Mouse (Mus musculus) adipocyte (in vitro differentiated cells): ENCODE measurements around the gene Col5a3.
"Not testable (repeated sequence)": the region's sequence is repeated elsewhere in the genome, so short reads cannot be mapped to it uniquely, and the experiment has no call there.

Experiments used
- DNase-seq: peaks from one replicate; pipeline ENCODE4 v3.0.0-alpha.2; 2016; ENCODE audit warnings: low spot score

Col5a3 gene

DNA sequence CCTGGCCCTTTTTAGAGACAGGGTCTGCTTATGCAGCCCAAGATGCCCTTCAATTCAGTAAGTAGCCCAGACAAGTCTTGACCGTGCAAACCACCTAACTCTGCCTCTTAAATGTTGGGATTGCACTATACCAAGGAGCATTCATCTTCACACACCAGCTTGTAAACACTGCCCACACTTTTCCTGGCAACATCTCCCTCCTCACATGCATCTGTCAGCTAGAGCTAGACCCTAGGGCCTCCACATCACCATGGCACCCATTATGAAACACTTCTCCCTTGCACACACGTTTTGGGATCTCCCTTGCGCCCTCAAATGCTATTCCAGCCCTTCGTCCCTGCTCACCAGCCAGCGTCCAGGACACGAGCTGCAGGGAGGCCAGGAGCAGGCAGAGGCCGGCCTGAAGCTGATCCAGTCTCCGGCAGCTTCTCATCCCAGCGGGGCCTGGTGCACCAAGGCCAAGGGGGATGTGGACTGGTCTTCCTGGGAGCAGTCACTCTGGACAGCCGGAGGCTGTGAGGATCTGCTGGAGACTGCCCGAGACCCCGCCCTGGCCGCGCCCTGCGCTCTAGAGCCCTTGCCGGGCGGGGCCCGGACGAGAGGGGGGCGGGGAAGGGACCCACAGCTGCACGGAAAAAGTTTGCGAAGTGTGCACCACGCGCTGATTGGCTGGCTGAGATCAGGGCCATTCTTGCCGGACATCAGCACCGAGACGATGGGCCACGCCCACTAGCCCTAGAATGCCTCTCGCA is at the start of gene Col5a3:
TSS of gene Col5a3 (minus strand) at position 547 of the 752 bp plus-strand sequence.
- peak; percentile 55 for DNase-seq

DNA sequence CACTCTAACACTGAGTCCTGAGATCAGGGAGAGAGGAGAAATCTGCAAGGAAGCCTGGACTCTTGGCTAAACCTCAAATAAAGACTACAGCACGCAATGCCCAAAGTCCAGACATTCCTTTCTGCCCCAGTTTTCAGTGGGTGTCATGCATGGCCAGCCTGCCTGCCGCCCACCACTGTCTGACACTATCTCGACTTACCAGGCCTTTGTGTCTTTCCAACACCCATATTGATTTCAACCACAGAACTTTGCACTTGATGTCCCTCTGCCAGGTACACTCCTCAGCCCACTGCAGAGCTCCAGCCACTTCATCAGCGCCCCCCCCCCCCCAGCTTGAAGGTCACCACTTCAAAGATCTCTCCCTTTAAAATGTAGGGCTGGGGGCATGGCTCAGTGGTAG is 47.4 kb upstream of the Col5a3 start:
- no peak for DNase-seq

DNA sequence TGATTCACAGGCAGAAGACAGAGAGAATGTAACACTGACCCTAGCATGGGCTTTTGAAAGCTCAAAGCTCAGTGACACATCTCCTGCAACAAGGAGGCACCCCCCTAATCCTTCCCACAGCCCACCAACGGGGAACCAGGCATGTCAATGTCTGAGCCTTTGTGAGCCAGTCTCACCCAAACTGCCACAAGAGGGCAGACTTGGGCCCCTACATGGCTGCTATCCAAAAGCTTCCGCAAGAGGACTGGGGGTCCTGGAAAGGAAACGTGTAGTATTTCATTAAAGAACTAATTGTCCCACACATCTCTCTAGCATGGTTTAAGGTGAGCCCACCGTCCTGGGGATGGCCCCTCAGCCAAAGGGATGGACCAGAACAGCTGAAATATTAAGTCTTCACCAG is 47.0 kb upstream of the Col5a3 start:
- no peak for DNase-seq

DNA sequence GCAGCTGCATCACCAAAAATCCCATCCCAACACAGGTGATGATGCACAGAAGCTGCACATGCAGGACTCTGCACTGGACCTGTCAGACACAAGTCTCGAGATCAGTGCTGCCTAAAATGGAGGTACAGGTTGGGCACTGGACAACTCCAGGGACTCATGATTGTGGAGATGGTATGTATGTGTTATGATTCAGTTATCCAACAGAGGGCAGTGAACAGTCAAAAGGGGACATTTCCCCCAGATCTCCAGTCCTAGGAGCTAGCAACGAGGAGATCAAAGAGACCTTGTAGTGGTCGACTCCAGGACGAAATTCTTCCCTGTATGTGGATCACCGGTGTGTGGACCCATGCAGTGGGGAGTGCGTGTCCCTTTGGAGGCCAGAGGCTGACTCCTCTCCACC is 45.1 kb upstream of the Col5a3 start:
- DNase-seq = no peak

DNA sequence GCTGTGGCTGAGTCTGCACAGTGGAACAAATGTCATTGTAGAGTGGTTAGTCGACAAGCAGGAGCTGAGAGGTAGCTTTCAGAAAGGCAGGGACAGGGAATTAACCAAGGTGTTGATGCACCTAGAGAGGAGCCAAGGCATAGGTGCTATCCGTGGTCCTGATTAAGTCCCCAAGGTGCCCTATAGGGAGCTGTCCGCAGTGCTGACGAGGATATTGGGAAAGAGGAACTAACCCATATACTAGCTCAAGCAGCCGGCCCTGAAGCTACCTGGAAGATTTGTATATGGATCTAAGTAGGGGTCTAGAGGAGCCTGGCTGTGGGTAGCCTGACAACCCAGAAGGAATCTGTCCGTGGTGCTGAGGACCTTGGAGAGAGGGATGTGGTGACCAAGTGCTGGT is 42.3 kb upstream of the Col5a3 start:
- DNase-seq = peak; percentile 78

DNA sequence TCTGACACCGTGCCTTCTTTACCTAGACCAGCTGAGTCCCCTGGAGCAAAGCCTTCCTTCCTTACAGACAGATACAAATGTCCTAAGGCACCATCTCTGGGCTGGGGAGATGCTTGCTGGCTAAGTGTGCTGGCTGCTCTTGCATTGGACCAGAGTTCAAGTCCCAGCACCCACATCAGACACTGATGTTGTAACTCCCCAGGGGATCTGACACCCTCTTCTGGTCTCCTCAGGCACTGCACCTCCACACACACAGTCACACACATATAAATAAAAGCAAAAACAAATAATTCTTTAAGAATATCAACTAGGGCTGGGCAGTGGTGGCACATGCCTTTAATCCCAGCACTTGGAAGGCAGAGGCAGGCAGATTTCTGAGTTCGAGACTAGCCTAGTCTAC is 35.3 kb upstream of the Col5a3 start:
- DNase-seq = no peak

DNA sequence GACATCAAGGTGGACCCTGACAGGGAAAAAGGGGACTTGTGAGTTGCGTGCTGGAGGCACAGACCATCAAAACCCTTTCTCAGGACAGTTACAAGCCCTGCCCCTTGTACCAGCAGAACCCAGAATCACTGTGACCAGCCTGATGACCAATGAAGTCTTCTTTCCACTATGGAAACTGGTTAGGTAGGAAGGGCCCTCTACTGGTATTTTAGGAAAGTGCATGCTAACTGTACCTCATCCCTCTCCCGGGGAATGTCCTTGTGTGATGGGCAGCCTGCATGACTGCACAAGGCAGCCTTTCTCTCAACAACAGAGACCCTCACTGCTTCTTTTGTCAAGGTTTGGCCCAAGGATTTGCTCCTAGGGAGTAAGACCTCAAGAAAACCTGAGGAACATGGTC is 27.8 kb upstream of the Col5a3 start:
- DNase-seq = peak; percentile 67

DNA sequence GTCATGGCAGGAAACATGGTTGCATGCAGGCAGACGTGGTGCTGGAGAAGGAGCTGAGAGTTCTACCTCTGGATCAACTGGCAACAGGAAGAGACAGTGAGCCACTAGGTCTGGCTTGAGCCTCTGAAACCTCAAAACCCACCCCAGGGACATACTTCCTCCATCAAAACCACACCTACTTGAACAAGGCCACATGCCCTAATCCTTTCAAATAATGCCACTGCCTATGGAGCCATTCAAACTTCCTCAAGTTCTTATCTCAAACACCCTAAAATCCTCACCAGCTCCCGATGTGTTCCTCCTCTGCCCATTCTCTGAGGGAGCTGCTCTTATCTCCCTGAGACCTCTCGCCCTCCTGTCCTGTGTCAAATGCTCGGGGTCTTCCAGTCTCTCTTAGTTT is 27.3 kb upstream of the Col5a3 start:
- no peak for DNase-seq

DNA sequence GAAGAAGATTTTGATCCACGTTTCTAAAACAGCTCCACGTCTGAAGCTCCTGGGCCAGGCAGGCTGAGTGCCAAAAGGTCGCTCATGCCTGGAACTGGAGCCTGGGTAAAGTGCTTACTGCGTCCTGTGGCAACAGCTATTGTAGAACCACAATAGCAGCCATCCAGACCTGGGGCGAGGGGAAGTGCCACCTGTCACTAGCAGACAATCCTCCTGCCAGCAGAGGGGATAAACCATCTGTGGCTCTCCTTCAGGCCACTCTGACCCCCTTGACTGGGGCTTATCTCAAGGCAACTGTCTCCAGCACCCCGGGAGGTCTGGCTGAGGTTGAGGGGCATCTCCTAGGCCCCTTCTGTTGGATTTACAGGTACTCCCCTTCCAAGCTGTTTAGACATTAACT is 24.1 kb upstream of the Col5a3 start:
- no peak for DNase-seq

DNA sequence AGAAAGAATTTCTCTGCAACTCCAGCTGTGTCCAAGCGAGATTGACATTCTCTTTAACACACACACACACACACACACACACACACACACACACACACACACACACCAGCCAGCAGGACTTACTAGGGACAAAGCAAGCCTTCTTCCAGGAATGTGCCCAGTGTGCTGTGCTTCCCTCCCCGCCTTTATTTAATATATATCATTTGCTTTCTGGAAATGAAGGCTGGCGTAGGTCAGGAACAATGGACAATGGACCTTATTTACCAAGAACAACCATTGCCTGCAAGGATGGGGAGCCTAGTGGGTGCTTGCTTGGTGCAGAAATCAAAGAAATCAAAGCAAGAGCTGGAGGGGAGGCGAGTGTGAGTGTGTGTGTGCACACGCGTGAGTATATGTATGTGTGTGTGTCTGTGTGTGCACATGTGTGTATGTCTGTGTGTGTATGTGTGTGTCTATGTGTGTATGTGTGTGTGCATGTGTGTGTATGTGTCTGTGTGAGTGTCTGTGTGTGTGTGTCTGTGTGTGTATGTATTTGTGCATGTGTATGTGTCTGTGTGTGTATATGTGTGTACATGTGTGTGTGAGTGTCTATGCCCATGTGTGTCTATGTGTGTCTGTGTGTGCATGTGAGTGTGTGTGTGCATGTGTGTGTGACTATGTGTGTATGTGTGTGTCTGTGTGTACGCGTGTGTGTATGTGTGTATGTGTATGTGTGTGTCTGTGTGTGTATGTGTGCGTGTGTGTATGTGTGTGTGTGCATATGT is 22.5 kb upstream of the Col5a3 start:
- DNase-seq = no peak

DNA sequence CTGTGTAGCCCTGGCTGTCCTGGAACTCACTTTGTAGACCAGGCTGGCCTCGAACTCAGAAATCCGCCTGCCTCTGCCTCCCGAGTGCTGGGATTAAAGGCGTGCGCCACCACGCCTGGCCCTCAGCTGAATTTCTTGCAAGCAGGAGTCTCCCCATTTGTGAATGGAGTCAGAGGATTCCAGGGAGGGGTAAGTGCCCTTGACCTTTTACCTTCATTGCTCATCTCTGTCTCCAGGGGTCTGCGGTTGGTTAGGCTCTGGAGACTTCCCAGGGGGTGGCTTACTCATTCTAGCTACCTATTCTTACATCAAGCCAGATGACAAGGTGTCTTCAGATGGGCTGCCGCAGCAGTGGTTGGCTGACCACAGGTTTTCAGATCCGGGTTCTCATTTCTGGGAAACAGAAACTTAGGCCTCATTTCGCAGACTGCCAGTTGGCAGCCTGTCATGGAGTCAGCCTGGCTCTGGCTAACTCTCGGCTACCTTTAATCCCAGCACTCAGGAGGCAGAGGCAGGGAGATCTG is 20.6 kb upstream of the Col5a3 start:
- DNase-seq = not testable (repeated sequence)

DNA sequence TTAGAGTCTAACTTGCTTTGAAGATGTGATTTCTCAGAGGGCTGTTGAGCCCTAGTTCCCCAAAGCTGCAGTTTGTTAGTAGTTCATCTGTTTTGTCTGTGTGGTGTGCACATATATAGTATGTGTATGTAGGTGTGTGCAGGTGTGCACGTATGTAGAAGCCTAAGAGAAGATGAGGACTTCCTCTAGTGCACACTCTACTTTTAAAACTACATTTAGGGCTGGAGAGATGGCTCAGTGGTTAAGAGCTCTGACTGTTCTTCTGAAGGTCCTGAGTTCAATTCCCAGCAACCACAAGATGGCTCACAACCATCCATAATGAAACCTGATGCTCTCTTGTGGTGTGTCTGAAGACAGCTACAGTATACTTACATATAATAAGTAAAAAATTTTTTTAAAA is 20.0 kb upstream of the Col5a3 start:
- no peak for DNase-seq

DNA sequence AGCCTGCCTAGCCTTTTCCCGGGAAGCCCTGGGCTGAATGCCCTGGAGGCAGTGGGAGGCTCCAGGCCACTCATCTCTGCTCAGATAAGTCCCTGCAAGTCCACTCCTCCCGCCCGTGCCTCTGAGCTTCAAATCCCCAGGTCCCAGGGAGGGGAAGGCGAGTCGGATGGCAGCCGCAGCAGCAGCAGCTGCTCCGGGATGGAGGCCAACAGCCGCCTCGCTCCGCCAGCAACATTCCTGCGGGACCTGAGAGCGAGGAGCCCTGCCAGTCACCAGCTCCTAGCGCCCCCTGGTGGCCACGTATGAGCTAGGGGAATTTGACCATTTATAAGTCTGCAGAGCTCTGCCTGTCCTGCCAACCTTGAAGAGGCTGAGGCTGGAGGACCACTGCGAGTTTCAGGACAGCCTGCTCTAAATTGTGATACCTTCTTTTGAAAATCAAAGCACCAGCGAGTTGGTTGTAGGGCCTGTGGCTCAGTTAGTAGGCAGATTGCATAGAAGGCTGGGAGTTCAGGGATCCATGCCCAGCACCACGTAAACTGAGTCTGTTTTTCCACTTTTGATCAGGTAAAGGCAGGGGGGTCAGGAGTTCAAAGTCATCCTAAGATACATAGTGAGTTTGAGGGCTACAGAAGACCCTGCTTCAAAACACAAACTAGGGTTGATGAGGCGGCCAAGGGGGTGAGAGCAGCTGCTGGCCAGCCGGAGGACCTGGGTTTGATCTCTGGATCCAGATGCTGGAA is 16.2 kb upstream of the Col5a3 start:
- DNase-seq = peak; percentile 97

DNA sequence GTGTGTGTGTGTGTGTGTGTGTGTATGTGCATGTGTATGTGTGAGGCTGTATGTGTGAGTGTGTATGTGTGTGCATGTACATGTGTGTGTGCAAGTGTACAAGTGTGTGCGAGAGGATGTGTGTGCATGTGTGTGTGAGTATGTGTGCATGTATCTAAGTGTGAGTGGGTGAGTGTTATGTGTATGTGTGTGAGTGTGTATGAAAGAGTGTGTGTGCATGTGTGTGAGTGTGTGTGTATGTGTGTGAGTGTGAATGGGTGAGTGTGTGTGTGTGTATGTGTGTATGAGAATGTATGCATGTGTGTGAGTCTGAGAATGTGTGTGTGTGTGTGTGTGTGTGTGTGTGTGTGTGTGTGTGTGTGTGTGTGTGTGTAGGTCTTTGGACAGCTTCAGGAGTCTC is 13.3 kb upstream of the Col5a3 start:
- no peak for DNase-seq

DNA sequence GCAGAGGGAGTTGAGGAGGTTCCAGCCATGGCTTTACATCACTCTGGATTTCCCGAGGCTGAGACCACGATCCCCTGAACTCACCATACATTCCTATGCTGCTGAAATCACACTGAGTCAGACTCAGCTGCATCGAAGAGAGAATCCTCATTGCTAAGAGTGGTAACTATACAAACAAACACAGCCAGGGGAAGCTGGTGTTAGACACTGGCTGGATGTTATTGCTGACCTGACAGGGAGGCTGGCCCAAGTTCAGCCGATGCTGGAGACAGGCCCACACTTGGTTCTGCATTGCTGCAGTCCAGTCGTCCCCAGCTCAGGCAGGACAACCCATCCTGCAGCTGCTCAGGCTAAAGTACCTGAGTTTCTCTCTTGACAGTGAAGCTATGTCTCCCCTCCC is 10.9 kb upstream of the Col5a3 start:
- DNase-seq = peak; percentile 41

DNA sequence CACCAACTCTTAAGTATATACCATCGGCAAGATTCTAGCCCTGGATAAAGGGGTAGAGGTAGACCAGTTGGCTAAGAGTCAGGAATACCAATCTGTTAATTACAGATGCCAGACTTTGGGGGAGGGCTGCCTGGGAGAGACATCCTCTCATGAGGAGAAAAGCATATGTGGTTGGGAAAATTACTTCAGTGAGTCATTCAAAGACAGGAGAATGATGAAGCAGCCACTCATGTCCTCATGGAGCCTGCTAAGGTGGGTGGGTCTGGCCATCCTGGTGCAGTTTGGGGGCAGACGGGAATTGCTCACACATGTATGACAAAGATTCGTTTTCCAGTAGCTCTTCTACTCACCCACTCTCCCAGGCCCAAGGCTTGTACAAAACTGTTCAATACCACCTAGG is 8.0 kb upstream of the Col5a3 start:
- no peak for DNase-seq

DNA sequence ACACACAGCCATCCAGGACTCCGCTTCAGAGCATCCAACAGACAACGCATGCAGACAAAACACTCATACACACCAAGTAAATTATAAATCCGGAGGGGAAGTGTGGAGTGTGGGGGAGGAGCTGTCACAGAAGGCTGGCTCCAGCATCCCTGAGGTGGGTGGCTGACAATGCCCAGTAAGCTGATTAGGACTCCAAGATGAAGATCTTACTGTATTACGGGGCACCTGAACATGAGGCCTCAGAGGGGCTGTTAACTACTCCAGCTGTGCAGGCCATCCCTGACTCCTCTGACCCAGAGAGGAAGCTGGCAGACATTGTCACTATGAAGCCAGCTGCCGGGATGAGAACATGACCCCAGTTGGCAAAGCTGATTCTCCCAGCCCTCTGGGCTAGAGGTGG is 5.1 kb upstream of the Col5a3 start:
- peak; percentile 69 for DNase-seq

DNA sequence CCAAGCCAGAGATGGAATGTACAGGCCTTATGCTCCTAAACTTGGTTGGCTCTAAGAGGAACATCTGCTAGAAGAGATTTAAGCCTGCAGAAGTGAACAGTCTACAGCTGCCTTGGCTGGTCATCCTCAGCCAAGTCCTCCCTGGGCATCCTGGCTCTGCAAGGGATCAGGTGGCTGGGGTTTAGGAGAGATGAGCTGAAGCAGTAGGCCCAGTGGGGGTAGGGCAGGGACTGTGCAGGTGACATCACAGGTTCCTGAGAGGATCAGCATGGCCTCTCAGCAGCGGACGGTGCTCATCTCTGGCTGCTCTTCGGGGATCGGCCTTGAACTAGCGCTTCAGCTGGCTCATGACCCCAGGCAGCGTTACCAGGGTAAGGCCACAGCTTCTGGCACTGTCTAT is 3.4 kb upstream of the Col5a3 start, which contains the start of gene Rdh8:
TSS of gene Rdh8 (plus strand) at position 268 of the 400 bp plus-strand sequence.
- DNase-seq = no peak

DNA sequence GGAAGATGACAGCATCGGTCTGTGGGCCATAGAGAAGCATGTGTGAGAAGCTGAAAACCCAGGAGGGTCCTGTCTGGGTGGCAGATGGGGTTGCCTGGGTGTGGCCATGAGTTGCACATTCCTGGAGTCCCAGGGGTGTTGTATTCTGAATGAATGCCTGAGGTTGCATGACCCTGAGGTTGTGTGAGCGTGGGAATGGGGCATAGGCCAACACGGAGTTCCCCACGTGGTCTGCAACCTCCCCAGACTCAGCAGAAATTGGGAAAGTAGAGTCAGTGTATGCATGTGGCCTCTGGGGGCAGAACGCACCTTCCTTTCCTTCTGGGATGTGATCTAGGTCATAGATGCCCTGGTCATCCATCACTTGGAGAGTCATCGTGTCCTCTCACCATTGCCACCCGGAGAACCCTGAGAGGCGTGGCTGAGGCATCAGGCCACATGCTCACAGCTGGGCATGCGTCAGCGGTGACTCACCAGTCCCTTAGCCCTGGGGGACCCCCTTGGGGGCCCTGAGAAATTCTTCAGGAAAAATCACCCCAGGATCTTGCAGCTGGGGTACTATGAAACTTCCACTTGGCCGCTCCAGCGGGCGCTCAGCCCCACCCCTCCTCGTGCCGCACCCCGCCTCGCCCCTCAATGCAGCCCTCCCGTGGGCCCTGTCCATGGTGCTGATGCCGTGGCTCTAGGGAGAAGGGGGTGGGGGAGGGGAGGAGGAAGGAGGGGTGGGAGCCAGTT is 2.2 kb downstream of the Col5a3 start:
- peak; percentile 74 for DNase-seq

DNA sequence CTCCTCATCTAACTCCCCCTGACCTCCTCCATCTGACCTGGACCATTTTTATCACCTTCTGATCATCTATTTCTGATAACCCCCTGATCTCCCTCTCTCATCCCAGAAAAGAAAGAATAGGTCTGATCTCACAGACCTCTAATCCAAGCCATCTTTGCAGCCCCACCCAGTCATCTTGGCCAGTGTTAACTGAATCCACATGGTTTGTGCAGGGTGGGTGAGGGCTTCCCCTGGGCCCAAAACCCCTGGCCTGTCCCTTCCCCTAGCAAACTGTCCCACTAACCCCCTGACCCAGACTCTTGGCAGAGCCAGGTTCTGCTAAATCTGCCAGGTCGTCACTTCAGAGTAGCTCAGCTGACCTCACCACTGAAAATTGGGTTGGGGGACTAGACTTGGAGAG is 4.1 kb downstream of the Col5a3 start:
- no peak for DNase-seq

DNA sequence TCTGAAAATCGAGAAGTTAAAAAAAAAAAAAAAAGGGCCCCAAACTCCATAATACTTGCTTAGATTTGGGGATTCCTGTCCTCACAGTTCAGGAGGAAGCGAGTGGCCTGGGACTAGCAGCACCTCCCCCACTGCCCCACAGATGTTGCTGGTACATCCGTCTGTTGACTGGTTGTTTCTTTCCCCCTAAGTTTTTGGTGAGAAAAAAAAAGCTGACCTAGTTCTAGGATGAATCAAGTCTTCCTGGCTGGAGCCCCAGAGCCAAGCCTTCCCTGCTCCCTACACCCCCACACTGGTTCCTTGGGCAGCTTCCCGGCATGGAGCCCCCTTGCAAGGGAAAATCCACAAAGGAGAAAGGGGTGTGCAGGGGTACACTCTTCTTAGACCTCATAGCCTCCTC is 4.6 kb downstream of the Col5a3 start:
- no peak for DNase-seq

DNA sequence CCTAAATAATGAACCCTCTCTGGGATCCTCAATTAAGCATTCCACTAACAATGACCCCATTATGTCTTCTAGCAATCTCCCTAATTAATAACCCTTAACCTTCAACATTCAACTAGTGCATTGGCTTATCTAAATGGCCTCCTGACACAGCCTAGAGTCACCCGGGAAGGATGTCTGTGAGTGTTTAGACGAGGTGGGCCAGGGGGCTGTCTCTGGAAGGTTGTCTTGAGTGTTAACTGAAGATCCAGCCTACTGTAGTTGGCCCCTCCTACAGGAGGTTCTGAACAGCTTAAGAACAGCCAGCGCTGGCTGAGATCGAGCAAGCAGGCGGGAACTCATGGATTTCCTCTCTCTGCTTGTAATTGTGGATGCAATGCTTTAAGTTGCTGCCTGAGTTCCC is 9.2 kb downstream of the Col5a3 start:
- DNase-seq = no peak
